Mouse (Mus musculus): ENCODE results near the gene Bcar3. TPM values are rescaled to one million over a fixed set of nuclear protein-coding genes. Genes with fewer than 3 reads are reported as not detected.

Bcar3 gene
- total and polyA plus RNA-seq, 3 experiments: 47.4 to 61.2 (median 52.0) TPM

- peaks cover 3% of the 10 kb centered on the region for H3K9me3 ChIP-seq (replicated peaks; ENCODE audit: low read length)
- H3K4me1 ChIP-seq (ENCODE audit: control insufficient read depth in 1 of 2, insufficient read depth in 2 of 2): peaks cover 46 to 88% of the 10 kb centered on the region in 2 experiments
- dilution Hi-C loops (cut with MboI; ENCODE audit: extremely low pct_ligation_motif_present, extremely low pct_unique_long_range_greater_than_20kb, low sequenced_read_pairs): no loop called here
- peaks cover 0 to 16% of the 10 kb centered on the region in 2 experiments for H3K36me3 ChIP-seq (replicated peaks in 1 of 2; ENCODE audit: control insufficient read depth in 1 of 2, insufficient read depth in 1 of 2, low read length in 1 of 2)
- in situ Hi-C loops (cut with MboI; ENCODE audit: low pct_ligation_motif_present, low pct_unique_long_range_greater_than_20kb, low sequenced_read_pairs): no loop called here
- TF ChIP-seq HCFC1 (IDR thresholded peaks at IDR 0.05; ENCODE audit: low read depth, low read length) (no peak), GABPA (IDR thresholded peaks at IDR 0.05; ENCODE audit: insufficient replicate concordance, low read depth, low read length) (no peak), MAX (IDR thresholded peaks at IDR 0.05; ENCODE audit: low read length) (no peak), E2F4 (IDR thresholded peaks at IDR 0.05; ENCODE audit: insufficient replicate concordance, low read depth, low read length) (no peak), SIN3A (IDR thresholded peaks at IDR 0.05; ENCODE audit: low read length) (no peak), ZKSCAN1 (IDR thresholded peaks at IDR 0.05; ENCODE audit: borderline replicate concordance, low read depth, low read length) (no peak), KAT2A (IDR thresholded peaks at IDR 0.05; ENCODE audit: insufficient replicate concordance, low read length) (no peak), ELF1 (IDR thresholded peaks at IDR 0.05; ENCODE audit: low read depth, low read length) (no peak), ZNF384 (IDR thresholded peaks at IDR 0.05; ENCODE audit: low read depth, low read length) (no peak), MYC (IDR thresholded peaks at IDR 0.05; ENCODE audit: low read depth, low read length) (no peak), POLR2A (IDR thresholded peaks at IDR 0.05; ENCODE audit: low read depth, low read length) (no peak), IRF4 (IDR thresholded peaks at IDR 0.05; ENCODE audit: low read depth, low read length) (no peak), NELFE (IDR thresholded peaks at IDR 0.05; ENCODE audit: low read depth, low read length) (no peak), NRF1 (IDR thresholded peaks at IDR 0.05; ENCODE audit: low read depth, low read length) (no peak), JUND (conservative IDR thresholded peaks at IDR 0.05; ENCODE audit: low read depth, low read length) (no peak), ZMIZ1 (IDR thresholded peaks at IDR 0.05; ENCODE audit: low read depth, low read length) (no peak), TCF12 (IDR thresholded peaks at IDR 0.05; ENCODE audit: low read depth, low read length) (no peak), TBP (conservative IDR thresholded peaks at IDR 0.05; ENCODE audit: low read depth, low read length) (no peak), JUN (IDR thresholded peaks at IDR 0.05; ENCODE audit: insufficient read depth, low read depth, low read length) (no peak), UBTF (IDR thresholded peaks at IDR 0.05; ENCODE audit: low read depth, low read length) (no peak)
- no peaks in the 10 kb centered on the region for H3K27me3 ChIP-seq (replicated peaks)
- H3K79me2 ChIP-seq (replicated peaks; ENCODE audit: control insufficient read depth, extremely low read depth, insufficient read depth, poor library complexity, severe bottlenecking): no peaks in the 10 kb centered on the region
- no peak overlapping the region for H3K27ac ChIP-seq (ENCODE audit: insufficient read depth, low read depth)
- H3K9ac ChIP-seq (ENCODE audit: insufficient read depth, low read depth): no peak overlapping the region
- no peak overlapping the region for H3K4me2 ChIP-seq (ENCODE audit: insufficient read depth, low read depth, poor library complexity, severe bottlenecking)
- peak overlapping the region in 1 of 3 experiments; percentile 15 for H3K4me3 ChIP-seq (replicated peaks in 1 of 3; ENCODE audit: low read depth in 2 of 3, low read length in 2 of 3, poor library complexity in 1 of 3)
- no peak for DNase-seq (ENCODE audit: extremely low read depth)
Observed at GRCm38 (mm10) chr3:122401011-122401410, 107.1 kb downstream of the Bcar3 start.

DNA sequence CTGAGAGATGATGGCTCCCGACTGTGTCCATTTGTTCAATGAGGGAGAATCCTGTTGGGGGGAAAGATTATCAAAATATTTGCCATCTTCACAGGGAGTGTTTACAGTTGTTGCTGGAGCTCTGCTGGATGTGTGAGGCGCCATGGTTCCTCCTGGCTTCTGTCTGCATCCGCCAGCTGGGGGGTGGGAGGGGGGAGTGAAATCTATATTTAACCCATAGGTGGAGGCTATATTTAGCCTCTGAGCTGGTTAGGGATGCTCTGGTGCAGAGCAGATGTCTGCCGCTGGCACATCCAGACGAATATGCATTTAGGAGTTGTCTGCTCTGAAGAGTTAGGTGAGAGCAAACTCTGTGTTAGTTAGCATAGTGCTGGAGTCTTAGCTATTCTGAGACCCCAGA is 108.2 kb downstream of the Bcar3 start:
- peak overlapping the region in 2 of 3 experiments; percentile 9 to 28 for H3K4me3 ChIP-seq (replicated peaks in 1 of 3; ENCODE audit: low read depth in 2 of 3, low read length in 2 of 3, poor library complexity in 1 of 3)
- H3K9me3 ChIP-seq (replicated peaks; ENCODE audit: low read length): no peaks in the 10 kb centered on the region
- in situ Hi-C loops (cut with MboI; ENCODE audit: low pct_ligation_motif_present, low pct_unique_long_range_greater_than_20kb, low sequenced_read_pairs) (no loop called here), dilution Hi-C loops (cut with MboI; ENCODE audit: extremely low pct_ligation_motif_present, extremely low pct_unique_long_range_greater_than_20kb, low sequenced_read_pairs) (no loop called here)
- peak; percentile 23 for DNase-seq (ENCODE audit: extremely low read depth)
- peaks cover 0 to 6% of the 10 kb centered on the region in 2 experiments for H3K36me3 ChIP-seq (replicated peaks in 1 of 2; ENCODE audit: control insufficient read depth in 1 of 2, insufficient read depth in 1 of 2, low read length in 1 of 2)
- no peaks in the 10 kb centered on the region for H3K79me2 ChIP-seq (replicated peaks; ENCODE audit: control insufficient read depth, extremely low read depth, insufficient read depth, poor library complexity, severe bottlenecking)
- H3K27me3 ChIP-seq (replicated peaks): no peaks in the 10 kb centered on the region
- no peak overlapping the region; the same call in 1 of the 2 replicates for H3K27ac ChIP-seq (ENCODE audit: insufficient read depth, low read depth)
- TF ChIP-seq MEF2A (IDR thresholded peaks at IDR 0.05; ENCODE audit: borderline replicate concordance, low read depth, low read length) (peak; percentile 86), ZC3H11A (IDR thresholded peaks at IDR 0.05; ENCODE audit: low read depth, low read length) (no peak), TBP (conservative IDR thresholded peaks at IDR 0.05; ENCODE audit: low read depth, low read length) (no peak), USF2 (conservative IDR thresholded peaks at IDR 0.05; ENCODE audit: low read depth, low read length) (no peak), ETS1 (conservative IDR thresholded peaks at IDR 0.05; ENCODE audit: low read depth, low read length) (peak; percentile 29; the same call in 1 of the 2 replicates)
- H3K4me2 ChIP-seq (ENCODE audit: insufficient read depth, low read depth, poor library complexity, severe bottlenecking): no peak overlapping the region
- peaks cover 47 to 93% of the 10 kb centered on the region in 2 experiments for H3K4me1 ChIP-seq (ENCODE audit: control insufficient read depth in 1 of 2, insufficient read depth in 2 of 2)
- no peak overlapping the region for H3K9ac ChIP-seq (ENCODE audit: insufficient read depth, low read depth)
